Mouse (Mus musculus) ES-E14 (cell line): ENCODE results near the gene Clec2d.
"Not testable (repeated sequence)": the region's sequence is repeated elsewhere in the genome, so short reads cannot be mapped to it uniquely, and the experiment has no call there.

ENCODE experiments used
- CHD2 ChIP-seq: IDR thresholded peaks from 2 replicates; pipeline ENCODE4 v1.6.1; 2014; ENCODE audit warnings: mild to moderate bottlenecking, low read depth, low read length, inconsistent platforms
- HCFC1 ChIP-seq: IDR thresholded peaks from 2 replicates; pipeline ENCODE4 v1.6.1; 2012; ENCODE audit warnings: low read length, inconsistent platforms, borderline replicate concordance; ENCODE audit not compliant: insufficient read depth
- MAFK ChIP-seq: IDR thresholded peaks from 2 replicates; pipeline ENCODE4 v1.6.1; 2014; ENCODE audit warnings: mild to moderate bottlenecking, low read depth, low read length, inconsistent platforms; ENCODE audit not compliant: insufficient read depth
- ZC3H11A ChIP-seq: IDR thresholded peaks from 2 replicates; pipeline ENCODE4 v1.6.1; 2012; ENCODE audit warnings: low read depth, mild to moderate bottlenecking, inconsistent platforms, low read length, borderline replicate concordance

GRCm38 (mm10) chr6:129200066-129200465 lies 19.7 kb downstream of the Clec2d start:
- TF ChIP-seq MAFK, HCFC1, CHD2, ZC3H11A: not testable (repeated sequence)
